Mouse (Mus musculus) stomach, postnatal 0 days (tissue): ENCODE data around the gene Vps35l.

Source experiments
- CTCF ChIP-seq: IDR thresholded peaks from 2 replicates; pipeline ENCODE4 v1.5.1; 2016; ENCODE audit warnings: antibody characterized with exemption, low read depth, mild to moderate bottlenecking, moderate library complexity
- EP300 ChIP-seq: optimal IDR thresholded peaks from 2 replicates; pipeline ENCODE3; 2016; ENCODE audit warnings: antibody characterized with exemption

DNA sequence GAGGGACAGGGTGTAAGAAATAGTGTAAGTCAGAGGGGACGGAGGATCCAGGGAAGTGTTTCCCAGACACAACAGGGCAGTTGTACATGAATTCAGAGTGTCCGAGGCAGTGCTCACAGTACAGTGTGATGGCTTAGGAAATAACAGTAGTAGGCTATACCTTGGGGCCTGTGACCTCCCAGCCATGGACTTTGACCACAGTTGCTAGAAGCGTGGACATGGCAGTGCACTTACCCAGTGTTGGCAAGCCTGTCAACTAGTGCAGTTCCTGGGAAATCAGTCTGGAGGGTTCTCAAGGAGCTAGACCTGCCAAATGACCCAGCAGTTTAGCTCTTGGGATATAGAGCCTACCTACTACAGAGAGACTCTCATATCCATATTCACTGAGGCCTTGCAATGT is 76.2 kb downstream of the Vps35l start:
- TF ChIP-seq CTCF: no peak
- TF ChIP-seq EP300: no peak
